Mouse (Mus musculus) C2C12 (cell line): ENCODE results near the gene Dppa1.

Source experiments
- CTCF ChIP-seq: IDR thresholded peaks from one replicate; pipeline ENCODE4 v1.5.1; 2011; ENCODE audit not compliant: control insufficient read depth, insufficient read depth, insufficient read length
- MYOD1 ChIP-seq: IDR thresholded peaks from one replicate; pipeline ENCODE4 v1.6.1; 2011; ENCODE audit warnings: low read depth; ENCODE audit not compliant: control insufficient read depth, insufficient read length
- USF1 ChIP-seq: IDR thresholded peaks from one replicate; pipeline ENCODE4 v1.6.1; 2011; ENCODE audit warnings: low read depth, mild to moderate bottlenecking, control low read depth, moderate library complexity

DNA sequence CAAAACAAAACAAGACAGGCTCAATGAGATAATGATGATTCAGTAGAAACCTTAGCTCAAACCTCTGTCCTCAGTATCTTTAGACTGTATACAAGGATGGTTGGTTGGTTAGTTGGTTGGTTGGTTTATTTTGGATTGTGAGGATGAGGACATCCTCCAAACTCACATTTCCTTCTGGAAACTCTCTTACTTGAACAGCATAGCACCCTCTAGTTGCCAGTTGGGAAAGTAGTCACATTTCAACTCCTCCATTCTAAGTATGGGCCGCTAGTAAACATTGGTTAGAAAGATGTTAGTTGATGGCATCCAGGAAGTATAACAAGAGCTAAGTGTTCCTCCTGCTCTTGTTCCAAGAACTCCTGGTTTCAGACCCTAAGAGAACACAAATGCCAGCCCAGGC is 60.0 kb downstream of the Dppa1 start:
- TF ChIP-seq CTCF (no peak), USF1 (no peak), MYOD1 (no peak)
